In the genomic region with DNA sequence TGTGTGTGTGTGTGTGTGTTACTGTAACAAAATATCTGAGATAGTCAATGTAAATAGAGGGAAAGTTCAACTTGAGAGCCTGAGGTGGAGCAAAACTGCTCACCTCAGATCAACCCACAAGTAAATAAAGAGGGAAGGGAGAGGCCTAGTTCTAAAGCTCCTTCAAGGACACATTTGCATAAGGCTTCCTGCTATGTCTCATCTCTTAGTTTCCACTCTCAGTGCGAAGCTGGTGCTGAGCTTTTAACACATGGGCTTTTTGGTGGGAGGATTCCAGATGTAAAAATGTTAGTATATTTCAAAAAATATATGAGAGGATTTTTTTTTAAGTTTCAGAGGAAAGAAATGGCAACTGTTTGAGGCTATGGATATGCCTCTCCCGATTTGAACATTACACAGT, we compare ENCODE assay signal across 26 mouse cellular contexts.
DNase-seq lines count a peak whose midpoint lies in the region; ATAC-seq lines count a peak whose summit lies in the region.
"Had no signal": no experiment of that assay in that cellular context is flagged by ENCODE, and none has a peak within 500 bp of the region (broad histone marks: within the 10 kb centered on the region; RNA-seq: fewer than 3 reads in every experiment).

No protein-coding gene starts in this region.

- no peak overlapping the region for H3K4me2 ChIP-seq in liver, embryonic 12.5 days
- H3K4me2 ChIP-seq: forebrain, embryonic 13.5 days; heart, embryonic 12.5 days; heart, embryonic 15.5 days; hindbrain, embryonic 13.5 days had no signal

- no peak overlapping the region for H3K9ac ChIP-seq in liver, embryonic 12.5 days
- H3K9ac ChIP-seq: forebrain, embryonic 13.5 days; heart, embryonic 12.5 days; heart, embryonic 15.5 days; hindbrain, embryonic 13.5 days had no signal

- H3K36me3 ChIP-seq in splenic B cell, adult 2 months (ENCODE audit: control insufficient read depth, insufficient read depth, low read length, poor library complexity, severe bottlenecking) = no peaks in the 10 kb centered on the region
- no peaks in the 10 kb centered on the region for H3K36me3 ChIP-seq in liver, embryonic 12.5 days
- H3K36me3 ChIP-seq: forebrain, embryonic 10.5 days; heart, embryonic 12.5 days; heart, embryonic 15.5 days; hindbrain, embryonic 10.5 days; hindbrain, embryonic 13.5 days had no signal

- H3K27ac ChIP-seq in liver, embryonic 12.5 days = no peak overlapping the region
- H3K27ac ChIP-seq: forebrain, embryonic 10.5 days; forebrain, embryonic 13.5 days; heart, embryonic 15.5 days; hindbrain, embryonic 10.5 days; hindbrain, embryonic 13.5 days had no signal

- WGBS in liver, embryonic 12.5 days (ENCODE audit: insufficient replicate concordance) = 62% methylated on average over 2 of the region's 2 CpGs

- H3K4me3 ChIP-seq in liver, embryonic 12.5 days = no peak overlapping the region
- H3K4me3 ChIP-seq: forebrain, embryonic 10.5 days; forebrain, embryonic 13.5 days; heart, embryonic 12.5 days; heart, embryonic 15.5 days; hindbrain, embryonic 10.5 days; hindbrain, embryonic 13.5 days had no signal

- no peaks in the 10 kb centered on the region for H3K9me3 ChIP-seq in liver, embryonic 12.5 days (replicated peaks)
- H3K9me3 ChIP-seq: forebrain, embryonic 10.5 days; forebrain, embryonic 13.5 days; heart, embryonic 12.5 days; heart, embryonic 15.5 days; hindbrain, embryonic 10.5 days; hindbrain, embryonic 13.5 days had no signal

- no peaks in the 10 kb centered on the region for H3K27me3 ChIP-seq in splenic B cell, adult 2 months (ENCODE audit: control insufficient read depth, insufficient read depth, low read length, poor library complexity, severe bottlenecking)
- H3K27me3 ChIP-seq in liver, embryonic 12.5 days (replicated peaks) = no peaks in the 10 kb centered on the region
- H3K27me3 ChIP-seq: forebrain, embryonic 13.5 days; heart, embryonic 12.5 days; heart, embryonic 15.5 days; hindbrain, embryonic 13.5 days had no signal

- DNase-seq in frontal cortex, postnatal 10 days (ENCODE audit: low spot score in 2 of 2) = no peak
- DNase-seq in CD4-positive helper T cell, adult 2 months (ENCODE audit: low read depth, low spot score) = peak; percentile 5
- DNase-seq in R1 (ENCODE audit: low read depth, low spot score) = peak; percentile 6
- peak; percentile 36 for DNase-seq in splenic B cell, adult 2 months (ENCODE audit: low read depth, low spot score)
- no peak for DNase-seq in urinary bladder, postnatal 4 days (ENCODE audit: low spot score in 2 of 2)
- DNase-seq in right cerebral cortex, adult 2 months (ENCODE audit: low spot score in 2 of 2) = no peak
- DNase-seq: adrenal gland, postnatal 10 days; adrenal gland, postnatal 36 days; cerebellum, adult 11 months; cerebellum, adult 2 months; cerebellum, postnatal 10 days; cerebellum, postnatal 36 days; gastrocnemius, postnatal 25 days; heart, adult 18-20 months; heart, postnatal 10 days; heart, postnatal 36 days had no signal

- ATAC-seq in frontal cortex, adult (ENCODE audit: low TSS enrichment) = peak; percentile 57
- ATAC-seq in liver, embryonic 12.5 days = no peak
- ATAC-seq: forebrain, embryonic 13.5 days; forebrain, embryonic 16.5 days; hindbrain, embryonic 16.5 days had no signal

- no peaks in the 10 kb centered on the region for H3K4me1 ChIP-seq in liver, embryonic 12.5 days
- H3K4me1 ChIP-seq: forebrain, embryonic 10.5 days; forebrain, embryonic 13.5 days; heart, embryonic 12.5 days; heart, embryonic 15.5 days; hindbrain, embryonic 10.5 days; hindbrain, embryonic 13.5 days had no signal

Comparison
In these comparisons a context has a peak if more than half of its experiments do, and no peak if none do; other contexts are left out.
1. DNase-seq: peak in CD4-positive helper T cell, adult 2 months (single experiment), R1 (single experiment) and splenic B cell, adult 2 months (single experiment); none in frontal cortex, postnatal 10 days (0 of 2), urinary bladder, postnatal 4 days (0 of 2) and right cerebral cortex, adult 2 months (0 of 2).